Mouse (Mus musculus) testis, postnatal 14 days (tissue): ENCODE measurements around the gene Ddah1.

Experiments
- DNase-seq: peaks from one replicate; pipeline ENCODE4 v3.0.0; 2021; ENCODE audit warnings: low spot score

Ddah1 gene

DNA sequence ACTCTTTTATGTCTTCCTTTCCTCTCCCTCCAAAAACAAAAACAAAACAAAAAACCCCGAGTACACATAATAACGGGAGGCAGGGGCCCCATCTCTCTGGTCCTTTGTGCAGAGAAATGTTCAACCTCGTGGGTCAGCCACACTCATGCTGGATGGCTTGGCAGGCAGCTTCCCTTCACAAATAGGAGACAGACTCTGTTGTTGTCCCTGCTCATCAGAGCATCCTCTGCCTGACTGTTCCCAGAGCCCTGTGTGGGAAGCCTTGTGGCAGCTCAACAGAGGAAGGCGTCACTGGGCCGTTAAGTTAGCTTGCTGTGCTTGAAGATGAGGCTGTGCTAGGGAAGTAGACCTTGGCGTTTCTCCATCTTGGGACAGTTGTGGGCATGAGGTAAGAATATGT, 58.8 kb downstream of the Ddah1 start:
- DNase-seq, result no peak

DNA sequence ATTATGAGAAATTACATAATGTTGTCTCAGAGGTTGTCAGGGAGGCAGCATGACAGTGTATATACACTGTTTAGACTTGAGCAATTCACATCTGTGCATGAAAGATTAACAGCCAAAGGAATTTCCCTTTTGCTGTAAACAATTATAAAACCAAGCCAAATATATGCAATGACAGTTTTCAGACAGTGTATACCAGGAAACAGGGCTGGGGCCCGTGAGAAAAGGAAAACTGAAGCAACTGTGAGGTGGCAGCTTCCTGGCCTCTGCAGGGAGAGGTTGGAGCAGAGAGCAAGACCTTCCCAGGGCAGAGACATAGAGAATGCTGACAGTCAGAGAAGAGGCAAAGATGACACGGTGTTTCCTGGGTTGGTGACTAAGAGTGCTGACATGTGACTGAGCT, 62.0 kb downstream of the Ddah1 start:
- no peak for DNase-seq

DNA sequence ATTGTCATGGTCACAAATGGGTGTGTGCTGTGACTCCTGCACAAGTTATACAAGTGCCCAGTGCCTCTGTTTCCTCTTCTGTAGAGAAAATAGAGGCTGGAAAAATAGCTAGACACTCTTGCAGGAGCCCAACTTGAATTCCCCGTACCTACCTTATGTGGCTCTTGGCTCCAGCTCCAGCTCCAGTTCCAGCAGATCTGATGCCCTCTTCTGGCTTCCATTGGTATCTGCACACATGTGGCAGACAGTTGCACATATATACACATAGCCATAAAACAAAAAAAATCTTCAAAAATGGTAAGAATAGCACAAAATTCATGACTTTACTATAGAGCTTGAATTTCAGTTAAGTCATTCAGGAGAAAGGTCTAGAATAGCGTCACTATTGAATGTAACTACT, 62.5 kb downstream of the Ddah1 start:
- no peak for DNase-seq

DNA sequence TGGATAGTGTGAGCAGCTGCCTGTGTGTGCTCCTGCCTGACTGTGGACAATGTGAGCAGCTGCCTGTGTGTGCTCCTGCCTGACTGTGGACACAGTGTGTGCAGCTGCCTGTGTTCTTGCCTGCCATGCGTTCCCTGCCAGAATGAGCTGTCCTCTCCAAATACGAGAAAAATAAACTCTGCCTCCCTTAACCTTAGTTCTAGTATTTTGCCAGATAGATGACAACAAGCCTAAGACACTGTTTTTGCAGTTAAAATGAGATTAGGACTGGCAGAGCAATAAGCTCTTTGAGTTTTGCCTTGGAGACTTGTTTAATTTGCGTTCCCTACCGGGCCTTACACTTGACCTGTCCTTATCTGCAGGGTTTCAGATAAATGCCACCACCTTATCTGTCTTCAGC, 63.7 kb downstream of the Ddah1 start:
- no peak for DNase-seq

DNA sequence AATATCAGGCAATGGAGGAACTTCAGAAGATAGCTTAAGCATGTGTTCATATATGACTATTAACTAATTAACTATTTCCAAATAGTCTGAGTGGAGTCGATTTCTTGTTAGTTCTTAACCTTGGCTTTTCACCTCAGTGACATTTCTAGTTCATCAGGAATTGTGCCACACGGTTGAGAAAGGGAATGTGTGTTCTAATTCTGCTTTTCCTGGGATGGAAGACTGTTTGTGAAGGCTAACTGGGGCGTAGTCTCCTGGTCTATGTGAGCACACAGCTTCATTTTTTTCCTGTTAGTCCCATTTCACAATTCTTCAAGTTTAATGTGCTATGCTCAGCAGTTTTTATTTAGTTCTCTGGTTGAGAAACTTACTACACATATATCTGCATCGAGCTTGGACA, 65.2 kb downstream of the Ddah1 start:
- DNase-seq, result no peak

DNA sequence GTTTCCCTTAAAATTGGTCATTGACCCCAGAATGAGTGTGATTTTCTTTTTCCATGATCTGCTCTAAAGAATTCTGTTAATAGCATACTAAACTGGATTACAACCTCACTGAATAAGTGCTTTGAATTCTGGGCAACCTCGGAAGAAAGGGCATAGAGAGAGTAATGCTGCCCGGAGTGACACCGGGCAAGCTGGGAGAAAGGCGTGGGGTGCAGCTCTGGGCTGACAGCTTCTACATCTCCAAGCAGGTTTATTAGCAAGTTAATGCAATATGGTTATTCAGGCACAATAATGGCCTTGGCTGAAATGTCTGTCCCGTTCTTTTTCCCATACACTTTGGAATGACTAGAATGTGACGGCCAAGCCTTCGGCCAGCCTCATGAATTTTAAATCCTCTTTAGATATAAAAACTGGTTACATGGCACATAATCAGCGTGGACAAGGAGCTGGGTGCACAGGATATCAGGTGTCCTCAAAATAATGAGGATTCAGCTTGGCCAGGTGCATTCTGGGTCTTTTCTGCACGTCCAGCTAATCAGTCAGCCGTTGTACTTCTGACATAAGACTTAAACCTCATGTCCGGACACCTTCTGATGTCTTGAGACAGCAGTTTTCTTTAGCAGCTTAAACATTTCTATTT, 67.1 kb downstream of the Ddah1 start:
- no peak for DNase-seq

DNA sequence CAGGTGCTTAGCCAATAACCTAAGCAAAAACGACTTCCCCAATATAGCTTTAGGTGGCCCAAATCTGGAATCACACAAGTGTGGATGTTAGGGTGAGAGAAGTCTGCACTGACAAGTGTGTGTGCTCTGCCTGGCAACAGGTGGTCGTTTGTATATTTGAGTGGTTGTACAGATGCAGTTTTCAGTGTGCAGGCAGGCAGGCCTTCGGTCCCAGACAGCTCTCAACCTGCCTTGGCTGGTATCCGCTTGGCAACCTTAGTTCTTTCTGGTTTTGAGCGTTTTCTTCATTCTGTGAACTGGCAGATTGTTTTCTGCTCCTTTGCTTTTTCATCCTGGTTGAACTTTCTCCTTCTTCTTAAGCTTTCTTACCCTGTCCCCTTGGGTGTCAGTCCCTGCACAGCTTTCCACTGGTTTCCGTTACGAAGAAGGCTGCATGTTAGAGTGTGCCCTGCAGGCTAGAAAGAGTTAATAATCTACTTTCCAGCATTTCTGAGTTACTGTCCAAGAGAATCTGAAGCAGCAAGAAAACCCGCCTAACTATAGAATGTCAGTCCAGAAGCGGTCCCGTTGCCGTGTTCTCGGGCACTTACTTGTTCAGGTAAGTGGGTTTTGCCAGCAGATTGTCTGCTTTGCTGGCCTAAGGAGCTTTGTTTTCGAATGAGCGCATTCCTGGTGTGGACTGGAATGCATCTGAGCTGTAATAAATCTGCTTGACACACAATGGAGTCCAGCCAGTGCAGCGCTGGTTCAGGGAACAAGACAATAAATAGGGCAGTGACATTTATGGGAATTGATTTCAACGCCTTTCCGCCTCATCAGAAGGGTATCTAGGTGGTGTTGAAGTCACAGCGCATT, 68.9 kb downstream of the Ddah1 start:
- no peak for DNase-seq

DNA sequence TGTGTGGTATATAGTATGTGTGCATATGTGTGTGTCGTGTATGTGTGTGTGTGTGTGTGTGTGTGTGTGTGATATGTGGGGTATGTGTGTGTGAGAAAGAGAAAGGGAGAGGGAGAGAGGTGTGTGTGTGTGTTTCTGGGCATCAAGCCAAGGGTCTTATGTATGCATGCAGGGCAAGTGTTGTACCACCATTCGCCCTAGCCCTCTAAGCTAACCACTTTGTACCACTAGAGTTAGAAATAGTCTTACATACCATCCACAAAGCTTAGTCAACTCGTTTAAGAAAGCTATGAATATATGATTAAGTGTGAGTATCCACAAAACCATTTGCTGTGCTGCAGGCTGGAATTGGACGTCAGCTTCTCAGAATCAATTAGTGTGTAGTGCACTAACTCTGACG, 70.4 kb downstream of the Ddah1 start:
- no peak for DNase-seq

DNA sequence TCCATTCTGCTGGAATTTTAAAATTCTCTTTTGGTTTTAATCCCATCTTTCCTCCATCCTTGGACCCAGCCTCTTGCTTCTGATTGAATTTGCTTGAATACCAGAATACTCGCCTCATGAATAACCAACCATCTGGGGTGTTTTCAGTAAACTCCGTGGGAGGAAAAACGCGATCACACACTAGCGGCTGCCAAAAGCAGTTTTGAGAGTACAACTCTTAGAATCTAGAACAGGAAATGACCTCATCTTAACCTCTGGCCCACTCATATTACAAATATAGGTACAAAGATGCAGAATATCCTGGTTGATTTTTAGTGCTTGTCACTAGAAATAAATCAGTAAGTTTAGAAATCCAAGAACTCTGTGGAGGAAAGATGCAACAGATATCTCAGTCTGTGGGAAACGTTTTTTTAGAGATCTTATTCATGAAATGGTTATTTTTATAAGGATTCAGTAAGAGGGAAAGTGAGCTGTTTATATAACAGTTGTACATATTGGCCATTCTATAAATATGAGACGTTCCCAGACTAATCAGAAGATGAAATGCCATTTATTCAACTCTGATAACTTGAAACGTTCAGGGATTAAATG, 75.6 kb downstream of the Ddah1 start:
- no peak for DNase-seq

DNA sequence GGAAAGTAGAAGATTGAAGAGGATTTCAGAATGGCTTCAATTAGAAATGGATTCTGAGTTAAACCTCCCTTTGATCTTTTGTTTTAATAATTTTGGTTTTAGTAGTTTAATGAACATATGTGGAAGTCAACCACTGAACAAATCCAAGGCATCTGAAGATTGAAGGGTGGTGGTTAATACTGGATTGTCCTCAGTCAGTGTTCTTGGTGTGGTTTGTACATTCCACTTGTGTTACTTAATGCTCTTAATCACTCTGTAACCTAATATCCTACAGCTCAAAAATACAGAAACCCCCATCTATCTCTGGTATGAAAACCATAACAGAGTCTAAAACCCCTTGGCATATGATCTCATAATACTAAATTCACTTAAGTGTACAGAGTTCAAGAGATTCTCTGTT, 79.8 kb downstream of the Ddah1 start:
- no peak for DNase-seq

DNA sequence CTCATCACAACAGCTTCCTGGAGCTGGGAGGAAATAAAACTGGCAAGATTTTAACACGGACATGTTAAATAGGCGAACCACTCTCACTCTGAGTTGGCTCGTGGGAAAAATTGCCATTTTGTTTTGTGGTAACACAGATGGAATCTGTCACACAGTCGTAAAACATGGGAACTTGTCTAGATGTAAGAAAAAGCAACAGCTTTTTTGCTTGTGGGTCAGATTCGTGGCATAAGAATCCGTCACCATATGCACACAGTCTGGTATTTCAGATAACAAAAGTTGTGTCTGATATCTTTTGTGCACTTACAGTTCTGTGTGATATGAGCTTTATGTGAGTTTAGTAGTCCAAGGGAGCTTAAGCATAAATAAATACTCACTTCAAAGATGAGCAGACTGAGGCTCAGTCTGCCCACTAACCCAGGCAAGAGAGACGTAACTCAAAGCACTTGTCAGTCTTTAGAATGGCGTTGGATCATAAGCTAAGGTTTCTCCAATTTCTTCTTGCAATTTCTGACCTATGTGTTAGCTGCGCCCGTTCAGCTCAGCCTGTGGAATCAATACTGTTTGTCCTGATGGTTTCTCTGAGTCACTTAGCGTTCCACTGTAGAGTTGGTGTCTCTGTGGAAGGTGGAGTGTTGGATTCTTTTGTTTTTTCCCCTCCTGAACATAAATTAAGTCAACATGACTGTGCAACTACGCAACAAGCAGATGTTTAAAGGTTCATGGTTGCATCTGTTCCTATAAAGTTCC, 83.7 kb downstream of the Ddah1 start:
- DNase-seq, result no peak

DNA sequence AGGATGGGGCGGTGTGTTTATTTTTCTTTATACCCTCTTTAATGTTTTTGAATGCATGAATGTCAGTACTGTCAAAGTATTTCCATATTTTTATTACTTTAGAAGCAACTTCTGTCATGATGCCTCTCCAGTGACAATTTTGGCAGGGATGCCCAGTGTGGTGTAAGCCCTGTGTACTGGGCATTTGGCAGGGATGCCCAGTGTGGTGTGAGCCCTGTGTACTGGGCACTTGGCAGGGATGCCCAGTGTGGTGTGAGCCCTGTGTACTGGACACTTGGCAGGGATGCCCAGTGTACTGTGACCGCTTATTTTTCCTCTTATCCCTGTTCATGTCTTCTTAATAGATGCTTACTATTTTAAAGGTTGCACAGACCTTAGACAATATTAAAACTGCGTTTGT, 85.4 kb downstream of the Ddah1 start:
- no peak for DNase-seq

DNA sequence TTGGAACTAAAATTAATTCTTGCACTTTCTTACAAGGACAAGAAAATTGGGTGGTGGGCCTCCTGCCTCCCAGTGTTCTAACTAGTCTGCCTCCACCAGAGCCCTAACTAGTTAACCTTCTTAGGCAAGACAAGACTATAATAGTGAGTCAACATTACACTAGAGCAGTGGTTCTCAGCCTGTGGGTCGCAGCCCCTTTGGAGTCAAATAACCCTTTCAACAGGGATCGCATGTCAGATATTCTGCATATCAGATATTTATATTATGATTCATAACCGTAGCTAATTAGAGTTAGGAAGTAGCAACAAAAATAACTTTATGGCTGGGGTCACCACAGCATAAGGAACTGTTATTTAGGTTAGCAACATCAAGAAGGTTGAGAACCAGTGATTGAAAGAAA, 86.4 kb downstream of the Ddah1 start:
- no peak for DNase-seq

DNA sequence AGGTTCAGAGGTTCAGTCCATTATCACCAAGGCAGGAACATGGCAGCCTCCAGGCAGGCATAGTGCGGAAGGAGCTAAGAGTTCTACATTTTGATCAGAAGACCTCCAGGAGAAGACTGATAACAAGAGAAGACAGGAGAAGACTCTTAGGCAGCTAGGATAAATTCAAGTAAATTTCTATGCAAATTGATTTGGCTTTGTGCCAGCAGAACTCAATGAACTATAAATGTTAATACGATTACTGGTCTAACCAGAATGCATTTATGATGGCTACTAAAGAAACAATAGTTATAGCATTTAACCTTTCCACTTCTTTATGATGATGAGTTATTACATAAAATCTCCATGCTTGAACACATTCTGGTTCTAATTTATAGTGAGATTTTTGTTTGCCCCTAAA, 87.8 kb downstream of the Ddah1 start:
- no peak for DNase-seq

DNA sequence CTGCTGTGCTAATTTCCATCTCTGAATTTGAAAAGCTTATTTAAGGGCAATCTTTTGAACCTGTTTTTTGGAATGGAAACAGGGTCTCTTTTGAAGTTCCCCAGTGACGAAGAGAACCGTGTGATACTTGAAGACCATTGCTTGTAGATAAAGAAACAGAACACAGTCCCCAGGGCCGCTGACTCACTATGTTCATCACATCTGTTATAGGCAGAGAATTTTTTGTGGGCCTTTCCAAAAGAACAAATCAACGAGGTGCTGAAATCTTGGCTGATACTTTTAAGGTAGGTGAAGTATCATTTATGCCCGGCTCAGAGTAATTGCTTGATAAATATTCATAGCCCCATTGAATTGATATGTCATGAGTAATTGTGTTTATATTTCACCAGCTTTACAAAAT, 93.6 kb downstream of the Ddah1 start:
- no peak for DNase-seq

DNA sequence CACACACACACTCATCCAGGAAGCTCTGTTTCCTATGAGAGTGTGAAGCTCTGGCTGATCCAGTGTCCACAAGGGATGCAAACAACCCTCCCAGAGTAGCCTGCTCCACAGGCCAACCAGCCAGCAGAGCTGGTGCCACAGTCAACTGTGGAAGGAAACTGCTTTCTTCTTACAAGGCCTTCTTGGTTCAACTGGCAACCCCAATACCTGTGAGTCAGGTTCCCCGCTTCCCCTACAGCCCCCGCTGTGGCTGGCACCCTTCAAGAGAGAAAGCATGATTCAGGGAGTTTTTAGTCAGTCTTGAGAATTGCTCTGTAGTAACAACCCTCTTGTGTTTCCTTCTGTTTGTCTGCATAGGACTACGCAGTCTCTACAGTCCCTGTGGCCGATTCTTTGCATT, 94.3 kb downstream of the Ddah1 start:
- DNase-seq, result no peak

DNA sequence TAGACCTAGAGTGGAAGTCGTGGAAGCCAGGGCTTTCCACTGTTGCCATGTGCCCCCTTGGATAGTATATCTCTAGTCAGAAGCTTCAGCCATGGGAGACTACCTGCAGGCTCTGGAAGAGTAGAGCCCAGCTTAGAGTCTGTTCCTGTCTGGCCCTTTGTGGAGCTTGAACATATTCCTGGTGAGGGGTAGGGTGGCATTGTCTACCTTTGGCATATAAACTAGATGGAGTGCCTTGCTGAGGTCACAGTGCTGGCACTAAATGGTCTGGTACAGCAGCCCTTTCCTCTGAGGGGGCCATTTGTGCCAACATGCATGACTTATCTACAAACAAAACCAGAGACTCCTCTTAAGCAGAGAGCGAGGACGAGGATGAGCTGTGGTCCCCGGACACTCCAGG, 95.2 kb downstream of the Ddah1 start:
- DNase-seq, result no peak

DNA sequence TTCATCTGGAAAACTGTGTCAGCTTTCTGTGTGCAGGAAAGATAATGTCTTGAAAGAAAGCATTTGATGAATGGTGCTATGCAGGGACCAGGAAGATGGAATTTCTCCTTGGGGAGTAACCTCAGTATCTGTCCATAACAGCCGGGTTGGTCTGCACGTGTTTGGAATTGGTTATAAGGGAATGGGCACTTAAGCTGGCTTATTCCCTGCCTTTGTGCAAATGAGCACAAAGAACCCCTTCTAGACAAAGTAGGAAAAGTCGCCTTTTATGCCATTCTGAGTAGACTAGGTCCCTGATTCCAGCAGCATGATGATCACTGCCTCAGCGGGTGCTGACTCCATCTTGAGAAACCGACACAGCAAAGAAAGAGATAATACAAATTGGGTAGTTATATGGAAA, 96.0 kb downstream of the Ddah1 start:
- DNase-seq, result no peak

DNA sequence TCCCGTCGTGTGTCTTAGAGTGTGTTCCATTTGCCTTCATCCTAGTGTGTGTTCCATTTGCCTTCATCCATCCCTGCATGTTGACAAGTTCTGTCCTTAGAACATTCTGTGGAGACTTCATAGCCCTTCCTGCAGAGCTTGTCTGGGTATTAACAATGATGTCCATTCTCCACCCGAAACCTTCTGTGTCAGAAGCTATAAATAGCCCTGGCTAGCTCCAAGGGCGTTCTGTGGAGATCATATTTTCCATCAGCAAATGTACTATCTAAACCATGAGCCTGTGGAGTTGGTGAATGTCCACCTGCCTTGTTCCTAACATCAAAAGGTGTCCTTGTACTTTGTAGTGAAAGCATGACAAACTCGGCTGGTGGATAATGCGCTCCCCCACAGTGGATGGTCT, 96.8 kb downstream of the Ddah1 start:
- DNase-seq, result no peak

DNA sequence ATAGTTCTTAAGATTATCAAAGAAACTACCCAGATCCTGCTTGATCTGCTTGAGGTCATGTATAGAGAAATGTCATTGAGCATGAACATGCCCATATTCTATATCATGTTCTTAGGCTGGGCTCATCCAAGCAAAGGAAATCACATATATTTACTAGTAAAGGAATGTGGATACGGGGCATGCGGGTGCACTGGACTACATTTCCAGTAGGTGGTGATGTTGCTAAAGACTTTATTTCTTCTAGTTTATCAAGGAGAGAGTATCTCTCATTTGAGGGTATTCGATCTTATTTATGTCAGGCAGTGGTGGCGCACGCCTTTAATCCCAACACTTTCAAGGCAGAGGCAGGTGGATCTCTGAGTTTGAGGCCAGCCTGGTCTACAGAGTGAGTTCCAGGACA, 99.9 kb downstream of the Ddah1 start:
- DNase-seq, result no peak

DNA sequence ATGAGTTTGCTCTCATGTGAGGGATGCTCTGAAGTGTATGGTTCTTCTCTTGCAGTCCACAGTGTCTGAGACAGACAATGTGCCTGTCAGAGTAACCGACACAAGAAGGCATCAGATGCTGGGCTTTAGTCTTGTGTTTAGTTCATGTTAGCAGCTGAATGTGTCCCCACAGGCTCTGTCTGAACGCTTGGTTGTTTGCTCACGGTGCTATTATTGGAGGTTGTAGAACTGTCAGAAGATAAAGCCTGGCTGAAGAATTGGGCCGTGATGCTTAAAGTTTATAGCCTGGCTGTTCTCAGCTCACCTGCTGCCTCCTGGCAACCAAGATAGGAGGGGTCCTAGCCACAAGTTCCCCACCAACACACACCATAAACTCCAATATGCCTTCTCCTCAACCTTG, 104.0 kb downstream of the Ddah1 start:
- DNase-seq, result no peak

DNA sequence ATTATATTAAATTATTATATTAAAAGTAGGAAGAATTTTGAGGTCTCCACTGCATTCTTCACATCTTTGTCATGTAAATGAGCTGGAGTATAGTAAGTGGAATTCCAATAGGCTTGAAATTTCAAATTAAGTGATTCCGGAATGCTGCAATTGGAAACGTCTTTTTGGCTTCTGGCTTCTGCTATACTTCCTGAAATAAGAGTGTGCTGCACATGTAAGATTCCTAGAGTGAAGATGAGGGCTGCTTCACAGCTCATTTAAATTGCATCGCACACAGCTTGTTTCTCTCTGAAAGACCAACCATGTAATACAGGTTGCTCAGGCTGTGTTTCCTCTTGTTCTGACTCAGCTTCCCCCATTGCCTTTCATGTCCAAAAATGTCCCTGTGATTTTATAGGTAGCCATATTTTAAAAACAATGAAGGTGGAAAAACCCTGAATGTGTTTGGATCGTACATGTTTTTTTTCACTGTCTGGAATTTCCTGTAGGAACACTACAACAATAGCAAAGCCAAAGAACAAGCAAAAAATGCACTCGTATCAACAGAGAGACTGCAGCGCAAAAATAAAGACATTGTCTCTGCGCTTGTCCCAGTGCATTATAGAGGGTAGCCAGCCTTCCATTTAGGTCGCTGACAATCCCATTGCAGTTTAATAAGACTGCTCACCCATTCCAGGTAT, 105.7 kb downstream of the Ddah1 start:
- no peak for DNase-seq
